Mouse (Mus musculus) liver, embryonic 14.5 days (tissue): Measurements from ENCODE around the gene Med29.

Experiments
- CTCF ChIP-seq: IDR thresholded peaks from 2 replicates; pipeline ENCODE4 v1.5.1; 2016; ENCODE audit warnings: antibody characterized with exemption, low read depth, control low read depth
- EP300 ChIP-seq: IDR thresholded peaks from 2 replicates; pipeline ENCODE4 v1.6.1; 2016; ENCODE audit warnings: antibody characterized with exemption, low read depth

- TF ChIP-seq CTCF (no peak), EP300 (no peak)
Measured at GRCm38 (mm10) chr7:28384162-28384561, 8.3 kb downstream of the Med29 start.
